Mouse (Mus musculus): ENCODE data around the gene Pde8a.
"Not testable (repeated sequence)": the region's sequence is repeated elsewhere in the genome, so short reads cannot be mapped to it uniquely, and the experiment has no call there.

The Pde8a gene

GRCm38 (mm10) chr7:81213347-81214152 lies at the start of gene Pde8a:
TSS of gene Pde8a (plus strand) at chr7:81213596.
- peak; percentile 15 to 21 for DNase-seq

GRCm38 (mm10) chr7:81164411-81164810 lies 49.0 kb upstream of the Pde8a start:
- DNase-seq: no peak

- DNase-seq: peak; percentile 55 to 67
These were observed 46.3 kb upstream of the Pde8a start for GRCm38 (mm10) chr7:81167124-81167523.

- DNase-seq: no peak
These were observed 44.0 kb upstream of the Pde8a start for GRCm38 (mm10) chr7:81169351-81169750.

- no peak for DNase-seq
These were observed 39.5 kb upstream of the Pde8a start for GRCm38 (mm10) chr7:81173931-81174330.

GRCm38 (mm10) chr7:81174654-81175053 lies 38.7 kb upstream of the Pde8a start:
- DNase-seq: no peak

- DNase-seq: no peak
These were observed 37.1 kb upstream of the Pde8a start for GRCm38 (mm10) chr7:81176187-81176769.

- no peak for DNase-seq
These were observed 33.9 kb upstream of the Pde8a start for GRCm38 (mm10) chr7:81179494-81179893.

GRCm38 (mm10) chr7:81182492-81183175 lies 30.8 kb upstream of the Pde8a start:
- no peak for DNase-seq

- DNase-seq: no peak
These were observed 30.2 kb upstream of the Pde8a start for GRCm38 (mm10) chr7:81183181-81183580.

GRCm38 (mm10) chr7:81184136-81184535 lies 29.3 kb upstream of the Pde8a start:
- no peak for DNase-seq

GRCm38 (mm10) chr7:81184651-81185050 lies 28.7 kb upstream of the Pde8a start:
- no peak for DNase-seq

- peak; percentile 46 to 57 for DNase-seq
These were observed 27.4 kb upstream of the Pde8a start for GRCm38 (mm10) chr7:81186036-81186435.

- no peak for DNase-seq
These were observed 24.2 kb upstream of the Pde8a start for GRCm38 (mm10) chr7:81189180-81189579.

GRCm38 (mm10) chr7:81195509-81195908 lies 17.9 kb upstream of the Pde8a start:
- DNase-seq: no peak

GRCm38 (mm10) chr7:81196796-81197195 lies 16.6 kb upstream of the Pde8a start:
- DNase-seq: no peak

GRCm38 (mm10) chr7:81198538-81198937 lies 14.9 kb upstream of the Pde8a start:
- peak; percentile 26 to 28 for DNase-seq

- DNase-seq: peak; percentile 49 to 59
These were observed 14.3 kb upstream of the Pde8a start for GRCm38 (mm10) chr7:81199109-81199508.

- no peak for DNase-seq
These were observed 13.6 kb upstream of the Pde8a start for GRCm38 (mm10) chr7:81199757-81200156.

- DNase-seq: no peak
These were observed 11.0 kb upstream of the Pde8a start for GRCm38 (mm10) chr7:81202389-81202788.

- DNase-seq: not testable (repeated sequence)
These were observed 9.8 kb upstream of the Pde8a start for GRCm38 (mm10) chr7:81203576-81203975.

GRCm38 (mm10) chr7:81208944-81209343 lies 4.5 kb upstream of the Pde8a start:
- DNase-seq: peak; percentile 81 to 83

GRCm38 (mm10) chr7:81209979-81210685 lies 3.3 kb upstream of the Pde8a start:
- no peak for DNase-seq
